Mouse (Mus musculus): ENCODE measurements around the gene Edar. TPM values are rescaled to one million over a fixed set of nuclear protein-coding genes. Genes with fewer than 3 reads are reported as not detected.

Edar gene
- total RNA-seq, 2 experiments from 2014 or later: 0.32 to 0.60 TPM

GRCm38 (mm10) chr10:58610484-58611261, 64.8 kb downstream of the Edar start:
- intact Hi-C loops (cut with DNase I): no loop called here
- DNase-seq (ENCODE audit: low spot score in 2 of 2): peak in 1 of 2 experiments; percentile 44

GRCm38 (mm10) chr10:58608858-58609257, 66.6 kb downstream of the Edar start:
- no peak for DNase-seq (ENCODE audit: low spot score in 2 of 2)
- intact Hi-C loops (cut with DNase I): no loop called here

- intact Hi-C loops (cut with DNase I): no loop called here
- DNase-seq (ENCODE audit: low spot score in 2 of 2): no peak
Observed at GRCm38 (mm10) chr10:58606356-58606755, 69.1 kb downstream of the Edar start.

- DNase-seq (ENCODE audit: low spot score in 2 of 2): peak in 1 of 2 experiments; percentile 37
Observed at GRCm38 (mm10) chr10:58604779-58605178, 70.7 kb downstream of the Edar start.

GRCm38 (mm10) chr10:58601946-58602345, 73.5 kb downstream of the Edar start:
- DNase-seq (ENCODE audit: low spot score in 2 of 2): no peak
- intact Hi-C loops (cut with DNase I): no loop called here

More at GRCm38 (mm10) chr10:58604779-58605178, 70.7 kb downstream of the Edar start:
- intact Hi-C loops (cut with DNase I): no loop called here

- peak; percentile 40 to 60 for DNase-seq (ENCODE audit: low spot score in 2 of 2)
- intact Hi-C loops (cut with DNase I): no loop called here
Observed at GRCm38 (mm10) chr10:58601431-58601901, 74.0 kb downstream of the Edar start.

- intact Hi-C loops (cut with DNase I): no loop called here
- DNase-seq (ENCODE audit: low spot score in 2 of 2): no peak
Observed at GRCm38 (mm10) chr10:58600983-58601382, 74.5 kb downstream of the Edar start.

GRCm38 (mm10) chr10:58600151-58600550, 75.3 kb downstream of the Edar start:
- no peak for DNase-seq (ENCODE audit: low spot score in 2 of 2)
- intact Hi-C loops (cut with DNase I): no loop called here

- DNase-seq (ENCODE audit: low spot score in 2 of 2): no peak
- intact Hi-C loops (cut with DNase I): no loop called here
Observed at GRCm38 (mm10) chr10:58595821-58596220, 79.6 kb downstream of the Edar start.

- intact Hi-C loops (cut with DNase I): no loop called here
- no peak for DNase-seq (ENCODE audit: low spot score in 2 of 2)
Observed at GRCm38 (mm10) chr10:58595197-58595596, 80.3 kb downstream of the Edar start.

GRCm38 (mm10) chr10:58594486-58594885, 81.0 kb downstream of the Edar start:
- intact Hi-C loops (cut with DNase I): no loop called here
- DNase-seq (ENCODE audit: low spot score in 2 of 2): no peak

GRCm38 (mm10) chr10:58585427-58586223, 89.8 kb downstream of the Edar start:
- DNase-seq (ENCODE audit: low spot score in 2 of 2): no peak
- intact Hi-C loops (cut with DNase I): no loop called here

GRCm38 (mm10) chr10:58560521-58560920, 114.9 kb downstream of the Edar start:
- no peak for DNase-seq (ENCODE audit: low spot score in 2 of 2)
- intact Hi-C loops (cut with DNase I): loop anchor here (5.0 kb wide), 1 partner anchor 67 kb away; no protein-coding TSS in a partner anchor

- intact Hi-C loops (cut with DNase I): loop anchor here (5.0 kb wide), 2 partner anchors 67 to 112 kb away; no protein-coding TSS in a partner anchor
- peak; percentile 33 to 49 for DNase-seq (ENCODE audit: low spot score in 2 of 2)
Observed at GRCm38 (mm10) chr10:58559901-58560300, 115.6 kb downstream of the Edar start.

- intact Hi-C loops (cut with DNase I): loop anchor here (5.0 kb wide), 1 partner anchor 113 kb away; no protein-coding TSS in a partner anchor
Observed at GRCm38 (mm10) chr10:58559098-58559497, 116.4 kb downstream of the Edar start.

GRCm38 (mm10) chr10:58554693-58555387, 120.6 kb downstream of the Edar start:
- peak in 1 of 2 experiments; percentile 19 for DNase-seq (ENCODE audit: low spot score in 2 of 2)
- intact Hi-C loops (cut with DNase I): loop anchor here (5.0 kb wide), 1 partner anchor 117 kb away; no protein-coding TSS in a partner anchor

More at GRCm38 (mm10) chr10:58559098-58559497, 116.4 kb downstream of the Edar start:
- peak; percentile 54 to 67 for DNase-seq (ENCODE audit: low spot score in 2 of 2)
